Mouse (Mus musculus) spleen, adult 2 months (tissue): ENCODE data around the gene Matk.

Experiments used
- CTCF ChIP-seq: fragments of 200-500 bp; IDR thresholded peaks from 2 replicates; pipeline ENCODE4 v1.5.1; 2011; ENCODE audit warnings: mild to moderate bottlenecking, inconsistent platforms; ENCODE audit not compliant: insufficient read depth, insufficient read length, insufficient replicate concordance; ENCODE audit errors: extremely low read depth
- POLR2A ChIP-seq: fragments of 200-500 bp; IDR thresholded peaks from 2 replicates; pipeline ENCODE4 v1.6.1; 2011; ENCODE audit warnings: low read depth, low read length, inconsistent platforms

- TF ChIP-seq POLR2A (no peak), CTCF (no peak)
These were observed 50.1 kb downstream of the Matk start for GRCm38 (mm10) chr10:81302781-81303218.
